Mouse (Mus musculus) large intestine, adult 2 months (tissue): ENCODE results near the gene Pkp3. TPM values are rescaled to one million over a fixed set of nuclear protein-coding genes. Genes with fewer than 3 reads are reported as not detected.

ENCODE experiments used
- DNase-seq: peaks from one replicate; pipeline ENCODE4 v3.0.0-alpha.2; 2012; ENCODE audit warnings: low read depth, low spot score
- WGBS: fragments of 180-500 bp; shearing (Covaris S2); methylation state at CpG from one replicate; pipeline ENCODE4 v1.1.7; 2018; 5-methylcytosine and 5-hydroxymethylcytosine counted together
- polyA plus RNA-seq: library from polyadenylated mRNA; depleted of rRNA; stranded (reverse); fragments of >200 nt; gene quantifications from 2 replicates; pipeline ENCODE4 v1.2.3, GENCODE M21; 2012

Gene Pkp3
- polyA plus RNA-seq, 1 experiment = 101 TPM

DNA sequence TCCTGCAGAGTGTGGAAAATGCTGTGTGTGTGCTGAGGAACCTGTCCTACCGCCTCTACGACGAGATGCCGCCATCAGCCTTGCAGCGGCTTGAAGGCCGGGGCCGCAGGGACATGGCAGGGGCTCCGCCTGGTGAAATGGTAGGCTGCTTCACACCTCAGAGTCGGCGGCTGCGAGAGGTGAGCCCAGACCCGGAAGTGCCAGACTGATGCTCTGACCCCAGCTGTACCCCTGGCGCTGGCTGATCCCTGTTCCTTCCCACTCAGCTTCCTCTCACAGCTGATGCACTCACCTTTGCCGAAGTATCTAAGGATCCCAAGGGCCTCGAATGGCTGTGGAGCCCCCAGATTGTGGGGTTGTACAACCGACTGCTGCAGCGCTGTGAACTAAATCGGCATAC, 10.5 kb downstream of the Pkp3 start:
- no peak for DNase-seq
- WGBS = 55% methylated on average over 18 of the region's 18 CpGs

DNA sequence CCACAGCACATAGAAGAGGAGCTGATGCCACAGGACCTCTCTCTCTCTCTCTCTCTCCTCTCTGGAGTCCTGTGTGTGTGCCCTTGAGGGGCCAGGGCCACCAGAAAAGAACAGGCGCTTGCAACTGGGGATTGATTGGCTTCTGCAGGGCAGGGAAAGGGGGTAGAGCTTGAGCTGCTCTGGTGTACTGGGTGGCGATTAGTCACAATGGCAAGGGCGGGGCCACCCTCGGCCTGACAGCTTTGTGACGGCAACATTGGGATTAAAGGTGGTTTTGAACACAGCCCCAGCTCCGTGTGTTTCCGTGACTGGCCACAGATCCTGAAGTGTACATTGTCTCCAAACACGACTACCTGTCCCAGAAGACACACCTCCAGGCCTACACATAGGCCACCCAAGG, 12.2 kb downstream of the Pkp3 start:
- WGBS = 34% methylated on average over 8 of the region's 8 CpGs
- no peak for DNase-seq

DNA sequence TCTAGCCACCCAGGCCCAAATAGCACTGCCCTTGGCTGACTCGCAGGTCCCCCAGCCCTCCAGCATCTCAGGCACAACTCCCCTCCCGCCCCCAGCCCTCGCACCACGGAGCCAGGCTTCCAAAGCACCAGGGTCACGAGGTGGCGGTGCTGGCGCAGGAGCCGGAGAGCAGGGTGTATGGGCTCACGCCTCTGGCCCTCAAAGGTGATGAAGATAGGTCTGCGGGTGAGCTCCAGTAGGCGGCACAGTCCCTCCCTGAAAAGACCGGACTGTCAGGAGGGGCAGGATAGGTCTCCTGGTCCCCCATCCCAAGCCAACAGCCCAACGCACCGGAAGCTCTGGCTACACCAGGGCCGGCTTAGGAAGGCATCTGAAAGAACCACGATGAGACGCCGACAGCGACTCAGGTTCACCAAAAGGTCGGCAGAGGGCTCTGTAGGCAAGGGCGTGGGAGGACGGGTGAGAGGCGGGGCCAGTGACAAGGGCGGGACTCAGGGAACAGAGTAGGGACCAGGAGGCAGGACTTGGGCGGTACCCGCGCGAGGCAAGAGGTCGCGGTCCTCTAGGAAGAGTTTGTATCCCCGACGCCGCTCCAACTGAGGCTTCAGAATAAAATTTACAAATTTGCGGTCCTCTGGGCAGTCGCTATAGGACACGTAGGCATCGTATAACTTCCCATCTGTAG, 14.2 kb downstream of the Pkp3 start:
- WGBS = 19% methylated on average over 37 of the region's 37 CpGs
- DNase-seq = no peak

DNA sequence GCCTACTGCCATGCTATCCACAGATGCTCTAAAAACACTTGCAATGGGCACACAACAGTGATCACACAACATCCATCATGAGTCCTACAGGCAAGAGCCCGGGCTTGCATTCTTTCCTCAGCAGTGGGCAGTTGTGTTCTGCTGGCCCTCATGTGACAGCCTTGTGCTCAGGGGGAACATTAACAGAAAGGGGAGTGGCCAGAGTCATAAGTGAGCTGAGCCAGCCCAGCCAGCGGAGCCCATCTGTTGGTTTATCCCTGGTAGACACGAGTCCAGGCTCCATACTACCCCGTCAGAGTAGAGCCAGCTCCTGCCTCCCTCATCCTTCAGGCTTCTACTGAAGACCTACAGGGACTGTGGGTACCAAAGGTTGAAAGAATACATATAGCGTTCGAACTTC, 15.9 kb downstream of the Pkp3 start:
- 84% methylated on average over 6 of the region's 6 CpGs for WGBS
- DNase-seq = no peak

DNA sequence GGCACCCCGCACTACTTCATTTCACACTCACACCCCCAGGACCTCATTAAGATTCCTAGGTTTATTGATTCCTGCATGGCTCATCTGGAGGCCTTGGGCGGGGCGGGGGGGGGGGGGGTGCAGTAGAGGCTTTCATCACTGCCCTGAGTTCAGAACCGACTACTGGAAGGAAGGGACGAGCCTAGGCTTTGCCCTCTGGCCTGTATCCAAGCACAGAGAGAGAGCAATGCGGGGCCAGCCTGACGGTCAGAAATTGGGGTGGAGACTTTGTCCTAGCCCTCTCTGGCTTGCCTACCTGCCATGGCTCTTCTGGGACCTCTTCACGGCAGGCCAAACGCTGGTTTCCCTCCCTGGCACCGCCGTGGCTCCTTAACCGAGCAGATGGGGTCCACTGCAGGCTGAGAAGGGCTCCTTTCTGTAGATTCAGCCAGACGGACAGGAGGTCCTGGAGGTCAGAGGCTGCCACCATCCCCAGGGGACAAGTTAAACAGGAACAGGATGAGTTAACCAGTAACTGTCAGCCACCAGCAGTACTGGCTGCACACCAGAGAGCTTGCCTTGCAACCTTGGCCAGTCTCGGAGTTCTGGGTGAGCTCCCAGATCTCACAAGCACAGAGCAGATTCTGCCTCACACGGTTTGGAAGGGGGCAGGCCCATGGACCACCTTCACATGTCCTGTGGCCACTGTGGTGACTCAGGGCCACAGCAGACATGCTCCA, 16.6 kb downstream of the Pkp3 start:
- no peak for DNase-seq
- WGBS = 58% methylated on average over 15 of the region's 15 CpGs

DNA sequence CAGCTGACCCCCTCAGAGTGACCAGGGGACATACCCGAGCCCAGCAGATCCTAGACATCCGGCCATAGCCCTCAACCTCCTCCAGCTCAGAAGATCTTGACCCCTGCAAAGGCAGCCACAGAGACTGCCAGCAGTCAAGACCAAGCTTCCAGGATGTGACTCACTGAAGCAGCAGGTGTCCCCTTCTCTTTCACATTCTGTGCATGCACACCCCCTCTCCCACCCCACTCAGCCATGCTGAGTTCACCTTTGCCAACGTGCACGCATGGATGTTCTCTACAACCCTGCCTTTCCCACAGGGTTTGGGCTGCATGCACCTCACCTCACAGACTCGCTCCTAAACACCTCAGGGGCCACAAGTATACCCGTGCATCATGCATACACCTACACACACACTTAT, 18.0 kb downstream of the Pkp3 start:
- DNase-seq = no peak

DNA sequence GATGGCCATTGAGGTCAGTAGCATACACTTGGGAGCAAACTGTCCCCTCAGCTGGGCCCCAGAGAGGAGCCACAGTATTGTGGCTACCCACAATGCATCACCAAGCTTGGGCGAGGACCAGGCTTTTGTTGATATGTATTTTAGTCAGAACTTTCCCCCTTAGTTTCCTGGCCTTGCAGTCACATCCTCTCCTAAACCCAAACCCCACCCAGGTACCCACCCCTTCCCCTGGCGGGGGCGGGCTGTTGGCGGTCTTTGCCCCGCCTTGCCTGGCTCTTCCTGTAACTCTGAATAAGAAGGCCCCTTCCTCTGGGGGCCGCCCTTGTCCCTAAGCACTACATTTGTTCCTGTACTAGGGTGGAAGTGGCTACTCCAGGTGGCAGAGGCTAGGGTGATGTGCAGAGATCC, 18.6 kb downstream of the Pkp3 start:
- no peak for DNase-seq
- 50% methylated on average over 6 of the region's 6 CpGs for WGBS

More for the DNA sequence above, 18.0 kb downstream of the Pkp3 start:
- WGBS = 78% methylated on average over 6 of the region's 6 CpGs

DNA sequence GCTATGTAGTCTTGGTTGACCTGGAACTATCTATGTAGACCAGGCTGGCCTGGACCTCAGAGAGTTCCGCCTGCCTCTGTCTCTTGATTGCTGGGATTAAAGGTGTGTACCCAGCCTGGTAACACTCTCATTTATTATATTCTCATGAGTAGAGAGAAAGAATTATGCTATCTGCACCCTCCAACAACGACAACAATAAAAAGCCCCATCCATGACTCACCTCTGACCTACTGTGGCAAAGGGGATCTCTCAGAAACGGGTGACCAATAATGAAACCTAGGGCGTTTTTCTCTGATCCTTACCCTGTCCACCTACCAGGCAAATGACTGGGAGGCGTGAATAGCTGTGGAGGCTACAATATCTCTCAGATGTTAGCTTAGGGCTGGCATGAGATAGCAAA, 19.2 kb downstream of the Pkp3 start:
- DNase-seq = no peak
- WGBS = 61% methylated on average over 5 of the region's 5 CpGs

DNA sequence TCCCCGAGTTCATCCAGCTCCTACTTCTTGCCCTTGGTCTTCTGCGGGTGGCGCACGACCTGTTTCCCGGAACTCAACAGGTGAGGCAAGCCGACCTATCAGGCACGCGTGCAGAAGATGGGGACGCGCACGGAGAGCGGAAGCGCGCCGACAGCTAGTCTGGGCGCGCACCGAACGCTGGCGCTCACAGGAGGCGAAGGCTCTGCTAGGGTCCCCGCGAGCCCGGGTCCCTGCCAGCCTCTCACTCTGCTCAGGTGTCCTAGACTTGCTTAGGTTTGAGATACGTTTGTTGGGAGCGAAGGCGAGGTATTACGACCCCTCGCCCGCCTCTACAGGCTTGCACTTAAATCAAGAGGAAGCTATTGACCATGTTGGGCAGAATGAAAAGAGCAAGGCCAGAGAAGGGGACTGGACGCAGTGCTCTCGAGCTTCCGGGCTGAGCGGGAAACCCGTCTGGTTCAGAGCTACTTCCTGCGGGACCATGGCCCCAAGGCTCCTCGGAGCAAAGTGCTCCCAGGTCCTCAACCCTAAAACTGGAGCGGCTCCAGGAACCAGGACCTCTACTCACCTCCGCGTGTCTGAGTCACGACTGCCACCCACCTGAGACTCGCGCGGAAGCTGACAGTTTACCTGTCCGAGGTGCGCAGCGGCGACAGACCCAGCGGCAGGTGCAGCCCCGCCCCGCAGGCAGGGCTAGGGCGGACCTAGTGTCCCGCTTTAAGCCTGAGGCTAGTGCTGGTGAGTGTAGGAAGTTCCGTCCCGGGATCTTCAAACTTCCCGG, 22.1 kb downstream of the Pkp3 start, which contains the start of gene Sigirr:
Sigirr (minus strand) TSS at position 662 of the 781 bp plus-strand sequence.
- peak; percentile 51 for DNase-seq
- 2% methylated on average over 56 of the region's 56 CpGs for WGBS

DNA sequence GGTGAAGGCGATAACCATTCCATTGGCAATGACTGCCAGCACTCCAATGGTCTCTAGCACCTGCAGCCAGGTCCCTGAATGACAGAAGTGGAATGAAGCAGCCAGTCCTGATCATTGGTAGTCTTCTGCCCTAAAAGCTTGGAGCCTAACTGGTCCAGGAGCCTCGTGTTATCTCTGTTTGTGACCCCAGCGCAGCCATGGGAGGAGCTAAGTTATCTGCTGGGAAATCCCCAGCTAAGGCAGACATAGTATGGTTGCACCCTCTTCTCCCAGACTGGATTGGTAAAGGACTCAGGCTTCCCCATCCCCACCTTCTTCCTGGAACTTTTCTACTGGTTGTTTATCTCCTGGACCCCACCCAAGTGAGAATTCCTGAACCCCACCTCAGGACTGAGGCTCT, 25.1 kb downstream of the Pkp3 start:
- 59% methylated on average over 3 of the region's 3 CpGs for WGBS

DNA sequence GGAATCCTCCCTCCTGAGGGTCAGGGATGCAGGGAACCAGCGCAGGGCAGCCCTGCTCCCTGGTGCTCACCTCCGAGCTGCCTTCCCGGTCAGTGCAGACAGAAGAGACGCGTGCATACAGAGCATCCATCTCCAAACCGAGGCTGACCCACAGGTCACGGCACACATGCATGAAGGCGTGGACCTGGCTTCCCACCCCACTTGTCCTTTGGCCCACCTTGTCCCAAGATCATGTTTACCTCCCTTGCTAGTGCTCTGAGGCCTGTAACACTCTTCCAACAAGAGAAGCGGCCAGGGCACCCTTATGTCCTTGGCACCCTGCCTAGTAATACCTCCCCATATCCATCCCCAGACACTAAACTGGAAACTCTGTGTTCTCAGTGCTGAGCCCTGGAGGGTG, 37.9 kb downstream of the Pkp3 start:
- WGBS = 62% methylated on average over 9 of the region's 9 CpGs
- no peak for DNase-seq

More for the DNA sequence above, 25.1 kb downstream of the Pkp3 start:
- DNase-seq = no peak

DNA sequence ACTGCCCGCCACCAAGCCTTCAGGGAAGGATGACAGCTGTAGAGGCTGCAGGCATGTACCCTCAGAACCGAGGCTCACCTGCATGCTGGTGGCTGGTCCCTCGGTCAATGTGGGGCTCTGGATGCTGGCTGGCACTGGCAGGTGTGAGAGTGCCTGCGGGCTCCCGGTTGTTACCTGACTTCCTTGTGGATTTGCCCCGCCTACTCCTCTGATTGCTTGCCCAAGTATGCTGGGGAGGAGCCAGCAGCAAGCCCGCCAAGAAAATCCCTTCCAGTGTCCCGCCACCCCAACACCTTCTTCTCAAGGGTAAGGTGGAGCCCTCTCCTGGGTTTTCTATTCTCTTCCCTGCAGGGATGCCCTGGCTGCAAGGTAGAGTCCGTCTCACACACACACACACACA, 39.6 kb downstream of the Pkp3 start, which contains the start of gene Ano9:
Ano9 (minus strand) TSS at position 171 of the 400 bp plus-strand sequence.
- WGBS = 10% methylated on average over 9 of the region's 9 CpGs
- peak; percentile 64 for DNase-seq

DNA sequence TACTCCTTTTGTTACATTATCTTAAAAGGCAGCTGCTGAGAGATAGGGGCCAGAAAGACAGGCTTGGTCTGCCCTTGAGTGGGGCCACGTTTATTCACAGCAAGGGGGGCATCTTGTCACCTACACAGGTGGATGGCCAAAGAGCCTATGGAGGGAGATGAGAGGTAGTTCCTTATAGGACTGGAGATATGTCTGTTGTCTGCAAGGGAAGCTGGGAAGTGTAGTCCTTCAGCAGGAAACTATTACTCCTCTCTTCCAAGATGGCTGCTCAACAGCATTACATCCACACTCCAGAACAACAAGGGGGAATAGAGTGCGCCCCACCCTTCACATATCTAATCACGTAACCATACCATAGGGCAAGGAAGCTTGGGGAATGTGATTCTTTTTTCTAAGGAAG, 41.5 kb downstream of the Pkp3 start:
- WGBS = 78% methylated on average over 3 of the region's 3 CpGs
- no peak for DNase-seq

DNA sequence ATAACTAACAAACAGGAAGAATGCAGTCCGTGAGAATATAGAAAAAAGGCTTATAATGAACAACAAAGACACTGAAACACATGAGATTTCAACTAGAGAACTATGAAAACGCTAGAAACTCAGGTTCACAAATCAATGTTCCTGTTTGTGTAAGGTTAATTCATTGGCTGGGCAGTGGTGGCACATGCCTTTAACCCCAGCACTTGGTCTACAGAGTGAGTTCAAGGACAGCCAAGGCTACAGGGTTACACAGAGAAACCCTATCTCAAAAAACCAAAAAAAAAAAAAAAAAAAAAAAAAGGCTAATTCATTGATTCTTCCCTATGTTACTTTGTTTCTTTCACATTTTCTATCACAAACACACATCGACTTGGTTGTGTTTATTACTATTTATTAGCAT, 42.6 kb downstream of the Pkp3 start:
- WGBS = 64% methylated on average over 3 of the region's 3 CpGs

DNA sequence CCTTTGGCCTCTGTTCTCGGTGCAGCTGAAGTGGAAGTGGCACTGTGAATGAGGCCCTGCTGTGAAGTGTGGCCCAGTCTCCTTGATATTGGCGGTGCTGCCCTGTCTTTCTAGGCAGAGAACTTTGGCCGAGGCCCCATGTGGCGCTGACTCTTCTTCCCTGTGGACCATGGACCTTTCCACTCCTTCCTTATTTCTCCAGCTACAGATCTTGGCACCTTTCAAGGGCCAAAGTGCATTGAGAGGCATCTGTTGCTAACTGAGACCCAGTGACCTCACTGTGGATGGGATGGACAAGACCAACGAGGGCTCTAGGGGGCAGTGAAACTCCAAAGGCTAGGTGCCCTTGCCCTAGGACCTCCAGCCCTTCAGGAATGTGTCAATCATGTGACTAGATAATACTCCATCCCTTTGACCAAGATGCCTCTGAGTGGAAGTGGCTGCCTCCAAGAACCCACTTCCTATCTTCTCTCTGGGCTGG, 43.1 kb downstream of the Pkp3 start:
- 32% methylated on average over 5 of the region's 5 CpGs for WGBS
- DNase-seq = peak; percentile 95

More for the DNA sequence above, 42.6 kb downstream of the Pkp3 start:
- no peak for DNase-seq

DNA sequence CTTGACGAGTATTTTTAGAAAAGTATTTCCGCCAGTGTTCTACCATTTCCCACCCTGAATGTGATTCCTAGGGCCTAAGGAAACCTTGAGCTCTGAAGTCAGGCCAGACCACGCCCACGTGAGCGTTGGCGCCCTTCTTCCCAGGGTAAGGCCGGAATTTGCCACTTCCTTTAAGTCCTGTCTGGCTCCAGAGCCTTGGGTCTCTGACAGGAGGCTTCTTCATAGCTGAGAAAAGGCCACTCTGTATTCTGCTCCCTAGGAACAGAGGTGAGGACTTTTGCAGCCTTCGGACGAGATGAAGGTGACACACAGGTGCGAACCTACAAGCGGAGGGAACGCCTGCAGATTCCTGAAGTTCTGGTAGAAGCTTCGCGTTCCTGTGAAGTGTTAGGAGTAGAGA, 44.2 kb downstream of the Pkp3 start, which contains the start of gene Ptdss2:
Ptdss2 (plus strand) TSS at position 138 of the 400 bp plus-strand sequence.
- peak; percentile 53 for DNase-seq
- WGBS = 19% methylated on average over 14 of the region's 14 CpGs

DNA sequence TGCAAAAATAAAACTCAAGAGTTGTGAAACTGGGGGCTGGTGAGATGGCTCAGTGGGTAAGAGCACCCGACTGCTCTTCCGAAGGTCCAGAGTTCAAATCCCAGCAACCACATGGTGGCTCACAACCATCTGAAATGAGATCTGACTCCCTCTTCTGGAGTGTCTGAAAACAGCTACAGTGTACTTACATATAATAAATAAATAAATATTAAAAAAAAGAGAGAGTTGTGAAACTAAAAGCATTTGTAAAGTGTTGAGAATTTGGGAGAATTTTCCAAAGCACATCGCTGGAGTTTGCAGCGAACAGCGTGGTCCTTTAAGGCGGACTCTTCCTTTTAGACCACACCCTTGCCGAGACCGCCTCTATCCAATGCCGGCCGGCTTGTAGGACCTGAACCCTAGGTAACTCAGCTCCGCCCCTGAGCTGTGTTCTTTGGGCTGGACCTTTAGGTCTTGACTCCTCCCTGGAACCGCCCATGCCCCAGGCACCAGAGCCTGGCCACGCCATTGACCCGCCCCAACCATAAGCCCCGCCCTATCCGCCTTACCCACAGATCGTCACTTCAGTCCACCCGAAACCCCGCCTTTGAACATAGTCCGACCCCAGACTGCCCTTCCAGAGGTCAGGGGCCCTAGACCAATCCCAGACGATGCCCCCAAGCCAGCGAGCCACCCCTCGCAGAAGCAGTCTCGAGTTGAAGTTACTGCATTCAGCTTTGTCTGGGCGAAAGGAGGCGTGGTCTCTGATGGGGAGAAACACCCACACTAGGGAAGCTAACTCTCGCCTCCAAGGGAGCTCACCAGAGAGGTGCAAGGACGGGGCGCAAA, 44.9 kb downstream of the Pkp3 start:
- DNase-seq = peak; percentile 97
- under 1% methylated on average over 29 of the region's 29 CpGs for WGBS

DNA sequence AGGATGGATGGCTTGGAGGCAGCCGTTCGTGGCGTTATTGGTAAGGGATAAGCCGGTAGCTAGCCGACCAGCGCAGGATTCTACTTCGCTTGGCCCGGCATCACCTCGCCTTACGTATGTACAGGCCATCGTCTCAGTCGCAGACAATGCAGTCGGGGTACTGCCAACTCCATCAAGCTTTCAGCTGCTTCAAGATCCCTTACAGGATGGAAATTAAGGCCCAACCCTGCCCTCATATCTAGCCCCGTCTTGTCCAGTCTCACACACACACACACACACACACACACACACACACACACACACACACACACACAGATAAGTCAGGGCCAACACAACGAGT, 45.5 kb downstream of the Pkp3 start:
- WGBS = 2% methylated on average over 15 of the region's 15 CpGs
- no peak for DNase-seq

DNA sequence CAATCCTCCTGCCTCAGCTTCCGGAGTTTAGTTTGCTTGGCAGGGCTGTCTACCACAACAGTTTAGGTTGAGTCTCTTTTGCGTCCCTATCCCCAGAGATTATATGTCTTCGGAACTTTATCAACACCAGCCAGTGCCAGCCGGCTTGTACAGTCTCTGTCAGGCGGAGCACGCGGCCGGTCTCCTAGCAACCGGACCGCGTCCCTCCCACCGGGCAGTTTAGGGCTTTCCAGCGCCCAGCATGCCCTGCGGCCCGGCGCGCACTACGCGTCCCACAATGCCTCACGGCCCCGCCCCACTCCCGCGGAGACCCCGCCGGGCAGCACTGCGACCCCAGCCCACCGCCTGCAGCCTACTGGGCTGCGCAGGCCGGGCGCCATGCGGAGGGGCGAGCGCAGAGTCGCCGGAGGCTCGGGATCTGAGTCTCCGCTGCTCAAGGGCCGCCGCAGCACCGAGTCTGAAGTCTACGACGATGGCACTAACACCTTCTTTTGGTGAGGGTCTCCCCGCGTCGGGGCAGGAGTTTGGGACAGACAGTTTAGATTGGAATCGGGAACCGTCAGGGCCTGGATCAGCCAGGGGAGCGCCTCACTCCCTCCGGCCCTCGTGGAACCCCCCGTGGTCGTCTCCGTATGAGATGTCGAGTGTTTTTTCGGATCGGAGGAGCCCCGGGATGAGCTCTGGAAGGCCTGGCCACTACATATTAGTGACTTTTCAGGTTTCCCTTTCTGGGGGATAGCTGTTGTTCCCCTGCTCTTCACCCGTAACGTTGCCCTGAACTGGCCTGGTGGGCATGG, 53.2 kb downstream of the Pkp3 start:
- peak; percentile 58 for DNase-seq
- WGBS = under 1% methylated on average over 59 of the region's 59 CpGs
